Mouse (Mus musculus): ENCODE measurements at regions not wholly inside any gene's neighbourhood (a gene's known extent, or its start where the extent isn't known, plus 50 kb on each side); places are given as distances from the start of the nearest gene placed in this dataset.

DNA sequence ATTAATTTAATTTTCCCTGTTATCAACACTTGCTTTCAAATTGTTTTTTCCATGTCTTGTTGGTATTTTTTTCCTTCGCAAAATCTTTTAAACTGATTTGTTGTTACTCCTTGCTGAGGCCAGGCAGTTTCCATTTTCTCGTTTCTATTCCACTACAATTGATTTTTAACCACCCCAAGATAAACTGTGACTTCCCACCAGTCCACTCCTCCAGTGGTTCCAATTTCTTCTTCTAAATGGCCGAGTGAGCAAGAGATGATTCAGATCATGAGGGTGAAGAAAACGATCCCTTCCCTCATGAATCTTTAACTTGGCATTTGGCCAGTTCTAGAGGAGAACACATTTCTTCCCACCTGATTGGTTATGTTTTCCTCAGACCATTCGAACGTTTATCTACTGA, 393.5 kb downstream of the Rergl start:
- H3K4me1 ChIP-seq (ENCODE audit: control insufficient read depth, insufficient read depth, low read depth, low read length): no peaks in the 10 kb centered on the region
- H3K4me3 ChIP-seq (ENCODE audit: low read length): no peak overlapping the region
- no peak overlapping the region for H3K9ac ChIP-seq (ENCODE audit: low read depth, low read length)
- no peaks in the 10 kb centered on the region for H3K9me3 ChIP-seq (ENCODE audit: control insufficient read depth, low read length)
- no peaks in the 10 kb centered on the region for H3K36me3 ChIP-seq (ENCODE audit: control insufficient read depth, insufficient read depth, low read length)
- no peaks in the 10 kb centered on the region for H3K27me3 ChIP-seq (replicated peaks; ENCODE audit: control insufficient read depth, insufficient read depth, low read length)
- H3K4me2 ChIP-seq (ENCODE audit: low read length): no peak overlapping the region
- ATAC-seq: no peak
- 76% methylated on average over 6 of the region's 6 CpGs for WGBS
- no peak overlapping the region for H3K27ac ChIP-seq (ENCODE audit: low read depth, low read length)

DNA sequence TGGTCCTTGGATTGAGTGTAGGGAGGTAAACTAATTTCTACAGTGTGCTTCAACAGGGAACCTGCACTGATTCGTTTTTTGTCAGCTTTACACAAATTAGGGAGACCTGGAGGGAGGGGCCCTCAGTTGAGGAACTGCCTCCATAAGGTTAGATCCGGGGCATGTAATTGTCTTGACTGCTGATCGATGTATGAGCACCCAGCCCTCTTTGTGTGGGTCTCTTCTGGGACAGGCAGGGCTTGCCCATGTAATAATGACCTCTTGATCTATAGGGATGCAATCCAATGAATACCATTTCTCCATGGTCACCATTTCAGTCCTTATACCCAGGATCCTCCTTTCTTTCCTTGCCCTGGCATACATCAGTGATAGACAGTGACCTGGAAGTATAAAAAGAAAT, 398.4 kb downstream of the Rergl start:
- no peaks in the 10 kb centered on the region for H3K36me3 ChIP-seq (ENCODE audit: control insufficient read depth, insufficient read depth, low read length)
- H3K9ac ChIP-seq (ENCODE audit: low read depth, low read length): no peak overlapping the region
- no peak overlapping the region for H3K27ac ChIP-seq (ENCODE audit: low read depth, low read length)
- no peak for ATAC-seq
- H3K4me2 ChIP-seq (ENCODE audit: low read length): no peak overlapping the region
- H3K27me3 ChIP-seq (replicated peaks; ENCODE audit: control insufficient read depth, insufficient read depth, low read length): no peaks in the 10 kb centered on the region
- no peaks in the 10 kb centered on the region for H3K9me3 ChIP-seq (ENCODE audit: control insufficient read depth, low read length)
- H3K4me3 ChIP-seq (ENCODE audit: low read length): no peak overlapping the region
- H3K4me1 ChIP-seq (ENCODE audit: control insufficient read depth, insufficient read depth, low read depth, low read length): no peaks in the 10 kb centered on the region
- WGBS: 42% methylated on average over 3 of the region's 3 CpGs

DNA sequence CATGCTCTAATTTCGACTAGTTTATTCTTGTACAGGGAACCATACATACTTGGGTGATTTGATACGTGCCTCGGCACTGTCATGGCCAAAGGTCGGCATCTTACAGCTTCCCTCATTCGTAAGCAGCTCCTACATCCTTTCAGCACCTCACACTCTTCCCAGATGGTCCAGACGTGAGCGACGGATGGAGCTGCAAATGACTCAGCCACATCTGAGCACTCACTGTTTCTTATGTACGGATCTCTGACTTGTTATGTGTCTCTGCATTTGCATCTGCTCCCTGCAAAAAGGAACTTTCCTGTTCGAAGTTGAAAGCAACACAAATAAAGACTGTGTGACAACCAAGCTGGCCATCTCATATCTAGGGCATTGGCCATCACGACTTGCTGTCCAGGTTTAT, 402.5 kb downstream of the Rergl start:
- ATAC-seq: no peak
- Histone ChIP-seq H3K4me3 (ENCODE audit: low read length) (no peak overlapping the region), H3K36me3 (ENCODE audit: control insufficient read depth, insufficient read depth, low read length) (no peaks in the 10 kb centered on the region), H3K27ac (ENCODE audit: low read depth, low read length) (no peak overlapping the region), H3K4me2 (ENCODE audit: low read length) (no peak overlapping the region), H3K9me3 (ENCODE audit: control insufficient read depth, low read length) (no peaks in the 10 kb centered on the region), H3K9ac (ENCODE audit: low read depth, low read length) (no peak overlapping the region), H3K4me1 (ENCODE audit: control insufficient read depth, insufficient read depth, low read depth, low read length) (no peaks in the 10 kb centered on the region), H3K27me3 (replicated peaks; ENCODE audit: control insufficient read depth, insufficient read depth, low read length) (no peaks in the 10 kb centered on the region)
- 88% methylated on average over 11 of the region's 11 CpGs for WGBS

DNA sequence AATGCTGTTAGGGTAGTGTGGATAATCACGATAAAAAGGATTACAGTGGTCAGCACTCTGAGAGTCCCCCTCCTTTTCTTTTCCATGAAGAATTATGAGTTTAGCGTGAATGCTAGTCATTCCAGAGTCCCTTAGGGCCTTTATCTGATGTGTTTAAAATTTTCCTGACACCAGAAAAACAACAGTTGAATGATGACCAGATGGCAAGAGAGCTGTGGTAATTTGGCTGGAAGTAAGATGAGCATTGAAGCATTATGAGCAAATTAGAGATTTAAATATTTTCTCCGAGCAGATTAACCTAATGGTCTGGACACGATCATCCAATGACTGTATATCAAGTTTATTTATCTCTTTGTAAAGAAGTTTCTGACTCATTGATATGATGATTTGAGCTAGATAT, 417.1 kb upstream of the Igbp1b start:
- no peak overlapping the region for H3K27ac ChIP-seq (ENCODE audit: low read depth, low read length)
- H3K9me3 ChIP-seq (ENCODE audit: control insufficient read depth, low read length): no peaks in the 10 kb centered on the region
- no peaks in the 10 kb centered on the region for H3K4me1 ChIP-seq (ENCODE audit: control insufficient read depth, insufficient read depth, low read depth, low read length)
- H3K36me3 ChIP-seq (ENCODE audit: control insufficient read depth, insufficient read depth, low read length): no peaks in the 10 kb centered on the region
- H3K4me3 ChIP-seq (ENCODE audit: low read length): no peak overlapping the region
- 42% methylated on average over 4 of the region's 4 CpGs for WGBS
- ATAC-seq: peak; percentile 69; the same call in 1 of the 2 replicates
- no peaks in the 10 kb centered on the region for H3K27me3 ChIP-seq (replicated peaks; ENCODE audit: control insufficient read depth, insufficient read depth, low read length)
- H3K9ac ChIP-seq (ENCODE audit: low read depth, low read length): no peak overlapping the region
- no peak overlapping the region for H3K4me2 ChIP-seq (ENCODE audit: low read length)

DNA sequence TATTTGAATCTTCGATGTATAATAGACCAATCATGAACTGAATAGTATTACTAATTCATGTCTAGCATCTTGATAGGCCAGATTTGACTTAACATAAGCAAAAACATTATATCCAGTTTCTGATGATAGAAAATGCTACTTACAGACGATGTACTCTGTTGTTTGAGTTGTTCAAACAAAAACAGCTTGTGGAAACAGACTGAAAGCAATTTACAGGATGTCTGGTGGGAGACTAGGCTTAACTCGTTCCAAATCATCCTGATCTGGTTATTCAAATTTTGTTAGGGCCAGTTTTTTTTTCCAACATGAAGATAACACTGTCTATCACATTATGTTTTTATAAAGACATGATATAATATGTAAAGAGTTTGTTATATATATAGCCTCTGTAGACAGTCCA, 369.4 kb upstream of the Igbp1b start:
- no peak for ATAC-seq
- H3K27me3 ChIP-seq (replicated peaks; ENCODE audit: control insufficient read depth, insufficient read depth, low read length): no peaks in the 10 kb centered on the region
- no peak overlapping the region for H3K9ac ChIP-seq (ENCODE audit: low read depth, low read length)
- H3K27ac ChIP-seq (ENCODE audit: low read depth, low read length): no peak overlapping the region
- WGBS: 86% methylated on average over 3 of the region's 3 CpGs
- no peaks in the 10 kb centered on the region for H3K9me3 ChIP-seq (ENCODE audit: control insufficient read depth, low read length)
- H3K36me3 ChIP-seq (ENCODE audit: control insufficient read depth, insufficient read depth, low read length): no peaks in the 10 kb centered on the region
- no peaks in the 10 kb centered on the region for H3K4me1 ChIP-seq (ENCODE audit: control insufficient read depth, insufficient read depth, low read depth, low read length)
- no peak overlapping the region for H3K4me2 ChIP-seq (ENCODE audit: low read length)
- H3K4me3 ChIP-seq (ENCODE audit: low read length): no peak overlapping the region

DNA sequence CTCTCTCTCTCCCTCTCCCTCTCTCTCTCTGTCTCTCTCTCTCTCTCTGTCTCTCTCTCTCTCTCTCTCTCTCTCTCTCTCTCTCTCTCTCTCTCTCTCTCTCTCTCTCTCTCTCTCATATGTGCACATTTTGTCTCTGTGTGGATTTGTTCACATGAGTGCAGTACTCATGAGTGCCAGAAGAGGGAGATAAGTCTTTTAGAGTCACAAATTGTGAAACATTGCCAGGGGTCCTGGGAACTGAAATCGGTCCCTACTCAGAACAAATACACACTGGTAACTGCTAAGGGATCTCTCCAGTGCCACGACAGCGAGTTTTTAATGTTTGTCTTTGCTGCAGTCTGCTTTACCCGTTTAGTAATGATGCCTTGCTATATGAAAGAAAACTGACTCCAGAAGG, 356.2 kb upstream of the Igbp1b start:
- no peaks in the 10 kb centered on the region for H3K27me3 ChIP-seq (replicated peaks; ENCODE audit: control insufficient read depth, insufficient read depth, low read length)
- H3K4me2 ChIP-seq (ENCODE audit: low read length): no peak overlapping the region
- no peak overlapping the region for H3K27ac ChIP-seq (ENCODE audit: low read depth, low read length)
- no peaks in the 10 kb centered on the region for H3K36me3 ChIP-seq (ENCODE audit: control insufficient read depth, insufficient read depth, low read length)
- no peak overlapping the region for H3K4me3 ChIP-seq (ENCODE audit: low read length)
- ATAC-seq: no peak
- H3K9ac ChIP-seq (ENCODE audit: low read depth, low read length): no peak overlapping the region
- H3K4me1 ChIP-seq (ENCODE audit: control insufficient read depth, insufficient read depth, low read depth, low read length): no peaks in the 10 kb centered on the region
- 88% methylated on average over 4 of the region's 4 CpGs for WGBS
- no peaks in the 10 kb centered on the region for H3K9me3 ChIP-seq (ENCODE audit: control insufficient read depth, low read length)

DNA sequence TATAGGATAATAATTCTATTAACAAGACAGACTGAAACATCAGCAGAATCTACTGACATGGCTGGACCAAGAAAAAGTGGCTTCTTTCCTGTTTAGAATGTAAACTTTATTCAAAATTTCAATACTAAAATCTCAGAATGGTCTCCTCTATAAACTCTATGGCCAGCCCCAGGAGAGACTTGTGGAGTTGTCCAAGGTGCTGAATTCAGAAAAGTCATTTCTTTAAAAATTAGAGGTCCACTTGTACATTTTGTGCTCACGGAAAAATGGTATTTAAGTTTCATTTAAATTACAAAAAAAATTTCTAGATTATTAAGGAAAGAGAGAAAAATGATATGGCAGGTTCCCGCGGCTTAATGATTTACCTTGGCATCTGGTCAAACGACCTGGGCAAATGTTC, 352.2 kb upstream of the Igbp1b start:
- Histone ChIP-seq H3K27me3 (replicated peaks; ENCODE audit: control insufficient read depth, insufficient read depth, low read length) (no peaks in the 10 kb centered on the region), H3K9me3 (ENCODE audit: control insufficient read depth, low read length) (no peaks in the 10 kb centered on the region), H3K4me1 (ENCODE audit: control insufficient read depth, insufficient read depth, low read depth, low read length) (no peaks in the 10 kb centered on the region), H3K4me3 (ENCODE audit: low read length) (no peak overlapping the region), H3K4me2 (ENCODE audit: low read length) (no peak overlapping the region), H3K27ac (ENCODE audit: low read depth, low read length) (no peak overlapping the region), H3K36me3 (ENCODE audit: control insufficient read depth, insufficient read depth, low read length) (no peaks in the 10 kb centered on the region), H3K9ac (ENCODE audit: low read depth, low read length) (no peak overlapping the region)
- WGBS: 79% methylated on average over 4 of the region's 4 CpGs
- ATAC-seq: no peak

All from hindbrain, embryonic 16.5 days (tissue).